In the genomic region with DNA sequence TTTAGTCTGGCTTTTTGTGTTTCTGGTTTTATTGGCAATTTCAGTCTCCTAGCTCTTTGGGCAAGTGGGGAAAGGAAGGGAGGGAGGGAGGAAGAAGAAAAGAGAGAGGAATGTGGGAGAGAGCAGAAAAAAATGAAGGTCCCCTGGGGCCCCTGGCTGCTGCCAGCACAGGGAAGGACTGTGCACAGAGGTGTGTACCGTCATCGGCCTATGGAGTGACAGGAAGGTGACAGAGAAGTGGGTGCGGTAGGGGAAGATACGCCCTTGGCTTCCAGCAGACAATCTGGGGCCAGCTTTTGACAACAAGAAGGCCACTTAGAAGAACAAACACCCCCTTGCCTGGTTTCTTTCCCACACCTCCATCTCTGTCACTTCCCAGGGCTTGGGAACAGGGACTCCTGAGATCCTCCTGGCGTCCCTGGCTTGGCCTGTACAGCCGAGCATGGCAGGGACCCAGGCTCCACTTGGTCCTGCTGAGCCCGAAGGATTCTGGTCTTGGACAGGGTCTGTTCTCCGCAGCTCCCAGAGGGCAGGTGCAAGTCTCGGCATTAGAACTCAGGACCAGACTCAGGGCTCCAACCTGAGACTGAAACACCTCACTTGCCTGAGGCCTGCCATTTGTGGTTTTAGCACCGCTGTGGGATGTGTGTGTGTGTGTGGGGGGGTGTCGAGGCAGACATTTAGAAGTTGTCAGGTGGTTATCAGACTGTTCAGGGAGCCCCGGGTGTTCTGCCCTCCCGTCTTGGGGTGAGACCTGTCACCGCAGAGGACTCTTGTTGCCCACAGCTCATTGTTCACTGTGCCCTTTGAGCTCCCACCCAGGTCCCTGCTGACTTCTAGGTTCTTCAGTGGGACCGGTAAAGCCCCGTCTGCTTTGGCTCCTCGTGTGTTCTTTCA, we compare ENCODE assay signal across 17 mouse cellular contexts. TPM values are rescaled to one million over a fixed set of nuclear protein-coding genes. Genes with fewer than 3 reads are reported as not detected.
DNase-seq lines count a peak whose midpoint lies in the region; ATAC-seq and TF ChIP-seq lines count a peak whose summit lies in the region.
"Had no signal": no experiment of that assay in that cellular context is flagged by ENCODE, and none has a peak within 500 bp of the region (broad histone marks: within the 10 kb centered on the region; RNA-seq: fewer than 3 reads in every experiment).

No protein-coding gene starts in this region.

- no peaks in the 10 kb centered on the region for H3K27me3 ChIP-seq in liver, embryonic 12.5 days (replicated peaks)
- no peaks in the 10 kb centered on the region for H3K27me3 ChIP-seq in liver, postnatal 0 days (ENCODE audit: insufficient read depth, low read length)
- no peaks in the 10 kb centered on the region for H3K27me3 ChIP-seq in intestine, embryonic 16.5 days (replicated peaks; ENCODE audit: control insufficient read depth, insufficient read depth, low read length)
- no peaks in the 10 kb centered on the region for H3K27me3 ChIP-seq in stomach, embryonic 15.5 days (replicated peaks)
- H3K27me3 ChIP-seq: liver, embryonic 13.5 days; midbrain, embryonic 15.5 days had no signal

- 0 out of 2 replicates have a peak, but pooled peaks cover 3% of the 10 kb centered on the region for H3K36me3 ChIP-seq in liver, embryonic 12.5 days
- no peaks in the 10 kb centered on the region for H3K36me3 ChIP-seq in liver, postnatal 0 days (replicated peaks; ENCODE audit: insufficient read depth, low read length)
- H3K36me3 ChIP-seq in intestine, embryonic 16.5 days (ENCODE audit: control insufficient read depth, insufficient read depth, low read length) = peaks cover 13% of the 10 kb centered on the region
- H3K36me3 ChIP-seq in stomach, embryonic 15.5 days = 0 out of 2 replicates have a peak, but pooled peaks cover 3% of the 10 kb centered on the region
- H3K36me3 ChIP-seq: liver, embryonic 13.5 days; midbrain, embryonic 15.5 days had no signal

- WGBS in liver, embryonic 12.5 days (ENCODE audit: insufficient replicate concordance) = 52% methylated on average over 17 of the region's 17 CpGs
- 60% methylated on average over 17 of the region's 17 CpGs for WGBS in liver, postnatal 0 days (ENCODE audit: insufficient replicate concordance)
- 72% methylated on average over 17 of the region's 17 CpGs for WGBS in intestine, embryonic 16.5 days
- 71% methylated on average over 17 of the region's 17 CpGs for WGBS in stomach, embryonic 15.5 days

- 0 out of 2 replicates have a peak, but pooled peaks cover 5% of the 10 kb centered on the region for H3K9me3 ChIP-seq in liver, embryonic 12.5 days (replicated peaks)
- H3K9me3 ChIP-seq in liver, postnatal 0 days (ENCODE audit: low read length) = peaks cover 3% of the 10 kb centered on the region; the same call in 1 of the 2 replicates
- no peaks in the 10 kb centered on the region for H3K9me3 ChIP-seq in intestine, embryonic 16.5 days (ENCODE audit: control insufficient read depth, low read length)
- no peaks in the 10 kb centered on the region for H3K9me3 ChIP-seq in stomach, embryonic 15.5 days
- H3K9me3 ChIP-seq: liver, embryonic 13.5 days; midbrain, embryonic 15.5 days had no signal

- peak; percentile 50 to 54 for DNase-seq in cerebellum, postnatal 10 days
- no peak for DNase-seq in cerebellum, postnatal 4 days (ENCODE audit: low spot score in 2 of 2)
- no peak for DNase-seq in liver, postnatal 0 days
- no peak for DNase-seq in lung, postnatal 14 days
- DNase-seq: heart, adult 11 months; heart, postnatal 10 days; kidney, postnatal 36 days; liver, embryonic 13.5 days; lung, postnatal 36 days; right cerebral cortex, adult 18-20 months had no signal

- no peak overlapping the region for H3K27ac ChIP-seq in liver, embryonic 12.5 days
- H3K27ac ChIP-seq in liver, postnatal 0 days (ENCODE audit: low read depth) = no peak overlapping the region
- H3K27ac ChIP-seq in intestine, embryonic 16.5 days (ENCODE audit: low read length) = peak overlapping the region; percentile 79
- peak overlapping the region; percentile 64 for H3K27ac ChIP-seq in stomach, embryonic 15.5 days
- H3K27ac ChIP-seq: left cerebral cortex, adult 2 months; liver, embryonic 13.5 days; midbrain, embryonic 15.5 days had no signal

- no peak overlapping the region for H3K4me3 ChIP-seq in liver, embryonic 12.5 days
- H3K4me3 ChIP-seq in liver, postnatal 0 days (ENCODE audit: low read depth, low read length) = no peak overlapping the region
- H3K4me3 ChIP-seq in intestine, embryonic 16.5 days (ENCODE audit: low read length) = no peak overlapping the region
- no peak overlapping the region for H3K4me3 ChIP-seq in stomach, embryonic 15.5 days (replicated peaks)
- H3K4me3 ChIP-seq: erythroblast, embryonic 14.5 days; left cerebral cortex, adult 2 months; liver, embryonic 13.5 days; midbrain, embryonic 15.5 days had no signal

- H3K9ac ChIP-seq in liver, embryonic 12.5 days = 0 out of 2 replicates have a peak overlapping the region, but pooled peaks have one; percentile 15
- no peak overlapping the region for H3K9ac ChIP-seq in liver, postnatal 0 days (replicated peaks)
- no peak overlapping the region for H3K9ac ChIP-seq in intestine, embryonic 16.5 days (ENCODE audit: low read depth, low read length)
- H3K9ac ChIP-seq in stomach, embryonic 15.5 days = no peak overlapping the region
- H3K9ac ChIP-seq: liver, embryonic 13.5 days; midbrain, embryonic 15.5 days had no signal

- ATAC-seq in liver, embryonic 12.5 days = no peak
- no peak for ATAC-seq in liver, postnatal 0 days
- peak; percentile 83 for ATAC-seq in intestine, embryonic 16.5 days
- peak; percentile 40; the same call in 1 of the 2 replicates for ATAC-seq in stomach, embryonic 15.5 days (ENCODE audit: insufficient read depth, low FRiP score, low read depth)
- no peak for ATAC-seq in monocyte, adult 5-6 weeks (replicated peaks; ENCODE audit: insufficient number of reproducible peaks, low FRiP score, low TSS enrichment, poor library complexity, severe bottlenecking)
- ATAC-seq: midbrain, embryonic 15.5 days had no signal

- TF ChIP-seq EP300 in liver, postnatal 0 days (IDR thresholded peaks at IDR 0.05; ENCODE audit: low read depth) = no peak

- TF ChIP-seq CTCF in liver, postnatal 0 days (IDR thresholded peaks at IDR 0.05; ENCODE audit: low read depth) = no peak

- no peak overlapping the region for H3K4me2 ChIP-seq in liver, embryonic 12.5 days
- H3K4me2 ChIP-seq in liver, postnatal 0 days (ENCODE audit: low read depth, low read length) = no peak overlapping the region
- H3K4me2 ChIP-seq in intestine, embryonic 16.5 days (ENCODE audit: low read depth, low read length) = no peak overlapping the region
- no peak overlapping the region for H3K4me2 ChIP-seq in stomach, embryonic 15.5 days
- H3K4me2 ChIP-seq: liver, embryonic 13.5 days; midbrain, embryonic 15.5 days had no signal

- H3K4me1 ChIP-seq in liver, embryonic 12.5 days = peaks cover 23% of the 10 kb centered on the region
- no peaks in the 10 kb centered on the region for H3K4me1 ChIP-seq in liver, postnatal 0 days (ENCODE audit: insufficient read depth)
- peaks cover 29% of the 10 kb centered on the region for H3K4me1 ChIP-seq in intestine, embryonic 16.5 days (ENCODE audit: control insufficient read depth, insufficient read depth, low read length)
- peaks cover 17% of the 10 kb centered on the region for H3K4me1 ChIP-seq in stomach, embryonic 15.5 days

RNA-seq across cellular contexts. Expression of a gene that starts 18.0 kb away (rescaled TPM):
- 1.2 and 1.3 TPM in 2 replicates for polyA plus RNA-seq in liver, embryonic 12.5 days (2016; fragmentation: Nextera tagmentation; extraction: Ambion mirVana)
- 0.36 and 0.45 TPM in 2 replicates for polyA plus RNA-seq in liver, postnatal 0 days (2015; fragmentation: Nextera tagmentation; extraction: Ambion mirVana)
- polyA plus RNA-seq in intestine, embryonic 16.5 days (2015; fragmentation: Nextera tagmentation; extraction: Ambion mirVana) = 12.1 and 16.5 TPM in 2 replicates
- polyA plus RNA-seq in stomach, embryonic 15.5 days (2015; fragmentation: Nextera tagmentation; extraction: Ambion mirVana) = 10.8 and 12.3 TPM in 2 replicates
- total RNA-seq in monocyte, adult 5-6 weeks (2017) = 25.3 to 46.9 TPM (median 28.9 TPM) in 3 replicates

RNA-seq across cellular contexts. Expression of a gene that starts 46.3 kb away (rescaled TPM):
- polyA plus RNA-seq in liver, embryonic 12.5 days (2016; fragmentation: Nextera tagmentation; extraction: Ambion mirVana) = 2.7 and 3.2 TPM in 2 replicates
- polyA plus RNA-seq in liver, postnatal 0 days (2015; fragmentation: Nextera tagmentation; extraction: Ambion mirVana) = 2.7 and 2.9 TPM in 2 replicates
- polyA plus RNA-seq in intestine, embryonic 16.5 days (2015; fragmentation: Nextera tagmentation; extraction: Ambion mirVana) = 8.5 and 10.3 TPM in 2 replicates
- polyA plus RNA-seq in stomach, embryonic 15.5 days (2015; fragmentation: Nextera tagmentation; extraction: Ambion mirVana) = 4.6 and 5.7 TPM in 2 replicates
- 39.5 to 56.8 TPM (median 45.8 TPM) in 3 replicates for total RNA-seq in monocyte, adult 5-6 weeks (2017)

RNA-seq across cellular contexts. Expression of a gene that starts 58.6 kb away (rescaled TPM):
- polyA plus RNA-seq in liver, embryonic 12.5 days (2016; fragmentation: Nextera tagmentation; extraction: Ambion mirVana) = 254 and 262 TPM in 2 replicates
- polyA plus RNA-seq in liver, postnatal 0 days (2015; fragmentation: Nextera tagmentation; extraction: Ambion mirVana) = 101 and 107 TPM in 2 replicates
- 238 and 255 TPM in 2 replicates for polyA plus RNA-seq in intestine, embryonic 16.5 days (2015; fragmentation: Nextera tagmentation; extraction: Ambion mirVana)
- polyA plus RNA-seq in stomach, embryonic 15.5 days (2015; fragmentation: Nextera tagmentation; extraction: Ambion mirVana) = 267 and 309 TPM in 2 replicates
- 79.3 to 105 TPM (median 82.5 TPM) in 3 replicates for total RNA-seq in monocyte, adult 5-6 weeks (2017)

Comparison
In these comparisons a context has a peak if more than half of its experiments do, and no peak if none do; other contexts are left out.
1. DNase-seq: peak in cerebellum, postnatal 10 days (2 of 2); none in cerebellum, postnatal 4 days (0 of 2), liver, postnatal 0 days (single experiment) and lung, postnatal 14 days (single experiment).
2. ATAC-seq: peak in intestine, embryonic 16.5 days (single experiment) and stomach, embryonic 15.5 days (single experiment); none in liver, embryonic 12.5 days (single experiment), liver, postnatal 0 days (single experiment) and monocyte, adult 5-6 weeks (single experiment).
3. H3K27ac ChIP-seq: peak in intestine, embryonic 16.5 days (single experiment) and stomach, embryonic 15.5 days (single experiment); none in liver, embryonic 12.5 days (single experiment) and liver, postnatal 0 days (single experiment).